Mouse (Mus musculus) cerebellum, adult 2 months (tissue): ENCODE measurements at regions not wholly inside any gene's neighbourhood (a gene's known extent, or its start where the extent isn't known, plus 50 kb on each side); places are given as distances from the start of the nearest gene placed in this dataset.

Experiments
- CTCF ChIP-seq: fragments of 200-500 bp; IDR thresholded peaks from 2 replicates; pipeline ENCODE4 v1.5.1; 2011; ENCODE audit warnings: low read depth, mild to moderate bottlenecking, control low read depth, low read length, moderate library complexity, borderline replicate concordance; ENCODE audit not compliant: insufficient read depth
- POLR2A ChIP-seq: fragments of 200-500 bp; IDR thresholded peaks from 2 replicates; pipeline ENCODE4 v1.6.1; 2011; ENCODE audit warnings: low read length, control low read depth, borderline replicate concordance; ENCODE audit not compliant: insufficient read depth

DNA sequence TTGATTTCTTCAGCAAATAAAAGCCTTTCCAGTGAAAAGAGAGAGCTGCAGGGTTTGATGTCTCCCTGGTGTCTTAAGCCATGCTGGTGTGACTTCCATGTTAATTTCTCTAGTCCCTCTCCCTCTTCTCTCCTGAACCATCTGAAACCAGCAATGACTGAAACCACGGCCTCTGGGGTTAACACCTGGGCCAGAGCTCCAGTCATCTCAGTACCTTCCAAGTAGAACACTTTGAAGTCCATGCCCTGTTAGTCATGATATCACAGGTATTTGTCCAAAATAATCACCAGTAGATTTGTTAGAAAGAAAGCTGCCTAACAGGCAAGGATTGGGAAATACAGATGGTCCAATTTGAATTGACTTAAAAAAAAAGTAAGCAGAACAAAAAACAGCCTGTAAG, 56.8 kb upstream of the Lhx8 start:
- TF ChIP-seq POLR2A = no peak
- TF ChIP-seq CTCF = no peak
